Mouse (Mus musculus) macrophage (primary cell): ENCODE data around the gene Med14. TPM values are rescaled to one million over a fixed set of nuclear protein-coding genes. Genes with fewer than 3 reads are reported as not detected.

Experiments
- H3K27ac ChIP-seq: fragments of 350-480 bp; formaldehyde crosslinking; 2 replicates; pipeline ENCODE4 v1.9.0; 2021
- H3K36me3 ChIP-seq: fragments of 350-480 bp; formaldehyde crosslinking; 2 replicates; pipeline ENCODE4 v1.9.0; 2021; ENCODE audit errors: inconsistent target
- H3K4me3 ChIP-seq: fragments of 350-480 bp; formaldehyde crosslinking; 2 replicates; pipeline ENCODE4 v1.9.0; 2021; ENCODE audit errors: inconsistent target
- H3K79me2 ChIP-seq: fragments of 350-480 bp; formaldehyde crosslinking; 2 replicates; pipeline ENCODE4 v1.9.0; 2021; ENCODE audit errors: inconsistent target
- WGBS: methylation state at CpG from one replicate; pipeline ENCODE4 v1.1.7; 2026; ENCODE audit warnings: inconsistent platforms; ENCODE audit not compliant: missing documents; 5-methylcytosine and 5-hydroxymethylcytosine counted together
- polyA plus RNA-seq: library from polyadenylated mRNA; stranded (reverse); fragments of 250-400 nt; gene quantifications from 3 replicates; pipeline ENCODE4 v1.2.4, GENCODE M21; 2018; ENCODE audit warnings: inconsistent platforms
- total RNA-seq, 78 experiments: library from RNA; depleted of rRNA; stranded (reverse); fragments of 250-400 nt; gene quantifications; 1 replicate in 9 of 78; 2 replicates in 24 of 78; 3 replicates in 43 of 78; 4 replicates in 2 of 78; pipeline ENCODE4 v1.2.4; 2018; ENCODE audit warnings: inconsistent platforms in 56 of 78

The Med14 gene
- total RNA-seq (2018; cell fraction: chromatin; rRNA removed), result 10 to 100 TPM; 22.0 to 52.7 (median 41.9) TPM
- total RNA-seq (2018; cell fraction: cytosol; rRNA removed), result 10 to 100 TPM in 11 of 26 experiments, 1 to 10 TPM in 15; 7.4 to 13.4 (median 9.7) TPM
- 10 to 100 TPM; 12.0 to 41.4 (median 20.1) TPM for total RNA-seq (2018; cell fraction: nucleus; rRNA removed)
- polyA plus RNA-seq, result 8.5 to 9.5 TPM (median 8.9 TPM) in 3 replicates

DNA sequence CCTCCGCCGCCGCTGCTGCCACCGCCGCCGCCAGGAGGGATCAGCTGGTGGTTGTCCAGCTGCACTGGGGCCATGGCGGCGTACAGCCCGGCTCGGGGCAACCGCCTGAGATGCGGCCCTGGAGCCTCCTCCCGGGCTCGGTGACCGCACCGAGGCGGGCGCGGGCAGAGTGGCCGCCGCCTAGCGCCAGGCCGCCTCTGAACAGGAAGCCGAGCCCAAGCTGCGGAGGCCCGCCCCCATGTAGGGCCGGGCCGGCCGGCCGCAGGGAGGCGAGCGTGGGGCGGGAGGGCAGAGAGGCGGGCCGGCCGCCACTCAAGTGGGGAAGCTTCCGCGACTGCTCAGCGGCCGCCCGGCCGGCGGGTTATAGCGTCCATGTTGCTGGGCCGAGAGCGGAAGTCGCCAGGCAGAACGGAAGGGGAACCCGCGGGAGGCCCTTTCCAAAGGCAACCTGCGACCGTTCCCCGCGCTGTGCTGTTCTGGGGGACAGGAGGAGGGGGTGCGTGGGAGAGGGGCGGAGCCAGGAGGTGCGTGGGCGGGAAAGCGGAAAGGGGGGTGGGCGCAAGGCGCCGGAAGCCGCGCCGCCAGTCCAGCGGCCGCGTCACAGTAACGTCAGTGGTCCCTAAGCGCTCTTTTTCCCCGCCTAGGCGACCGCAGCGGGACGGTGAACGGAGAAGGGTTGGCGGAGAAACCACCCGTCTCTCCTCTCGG is at the start of gene Med14:
Med14 (minus strand) TSS at position 448 of the 708 bp plus-strand sequence.
- Histone ChIP-seq H3K36me3 (no peaks in the 10 kb centered on the region), H3K4me3 (peak within 1 kb of the TSS; percentile 54), H3K79me2 (peaks cover 41% of the 10 kb centered on the region), H3K27ac (peak within 1 kb of the TSS; percentile 48)
- 5% methylated on average over 46 of the region's 79 CpGs for WGBS

DNA sequence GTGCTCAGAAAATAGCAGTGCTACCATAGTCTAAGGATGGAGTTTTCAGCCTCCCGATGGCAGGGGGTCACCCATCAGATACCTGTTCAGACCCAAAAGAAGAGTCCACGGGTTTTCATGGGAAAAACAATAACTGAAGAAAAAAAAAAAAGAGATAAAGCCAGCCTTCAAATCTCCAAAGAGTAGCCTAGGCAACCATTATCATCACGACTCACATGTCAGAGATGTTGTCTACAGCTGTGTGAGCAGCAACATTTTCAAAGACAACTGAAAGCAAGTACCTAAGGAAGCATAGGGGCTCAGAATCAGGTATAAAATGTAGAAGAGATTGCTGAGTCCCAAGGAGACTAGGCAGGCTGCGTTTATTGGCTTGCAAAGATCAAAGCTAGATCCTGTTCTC is 38.7 kb upstream of the Med14 start:
- Histone ChIP-seq H3K4me3 (no peak overlapping the region), H3K36me3 (no peaks in the 10 kb centered on the region), H3K27ac (no peak overlapping the region), H3K79me2 (no peaks in the 10 kb centered on the region)
- WGBS, result 86% methylated on average over 4 of the region's 4 CpGs

DNA sequence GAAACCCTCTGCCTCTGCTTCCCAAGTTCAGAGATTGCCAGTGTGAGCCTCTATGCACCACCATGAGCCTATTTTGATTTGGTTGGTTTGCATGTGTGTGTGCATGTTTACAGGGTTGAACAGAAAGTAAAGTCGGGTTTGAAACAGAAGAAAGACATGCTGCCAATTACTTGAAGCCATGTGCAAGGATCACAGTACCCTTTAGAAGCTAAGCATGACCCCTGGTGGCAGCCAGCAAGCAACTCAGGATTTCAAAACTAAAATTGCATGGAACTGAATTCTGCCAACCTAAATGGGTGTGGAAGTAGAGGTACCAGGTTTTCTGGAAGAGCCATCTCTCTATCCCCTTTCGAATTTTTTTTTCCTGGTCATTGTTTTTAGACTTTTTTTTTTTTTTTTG is 33.0 kb upstream of the Med14 start:
- no peak overlapping the region for H3K4me3 ChIP-seq
- no peaks in the 10 kb centered on the region for H3K36me3 ChIP-seq
- 37% methylated on average over 2 of the region's 2 CpGs for WGBS
- H3K27ac ChIP-seq, result no peak overlapping the region
- H3K79me2 ChIP-seq, result no peaks in the 10 kb centered on the region

DNA sequence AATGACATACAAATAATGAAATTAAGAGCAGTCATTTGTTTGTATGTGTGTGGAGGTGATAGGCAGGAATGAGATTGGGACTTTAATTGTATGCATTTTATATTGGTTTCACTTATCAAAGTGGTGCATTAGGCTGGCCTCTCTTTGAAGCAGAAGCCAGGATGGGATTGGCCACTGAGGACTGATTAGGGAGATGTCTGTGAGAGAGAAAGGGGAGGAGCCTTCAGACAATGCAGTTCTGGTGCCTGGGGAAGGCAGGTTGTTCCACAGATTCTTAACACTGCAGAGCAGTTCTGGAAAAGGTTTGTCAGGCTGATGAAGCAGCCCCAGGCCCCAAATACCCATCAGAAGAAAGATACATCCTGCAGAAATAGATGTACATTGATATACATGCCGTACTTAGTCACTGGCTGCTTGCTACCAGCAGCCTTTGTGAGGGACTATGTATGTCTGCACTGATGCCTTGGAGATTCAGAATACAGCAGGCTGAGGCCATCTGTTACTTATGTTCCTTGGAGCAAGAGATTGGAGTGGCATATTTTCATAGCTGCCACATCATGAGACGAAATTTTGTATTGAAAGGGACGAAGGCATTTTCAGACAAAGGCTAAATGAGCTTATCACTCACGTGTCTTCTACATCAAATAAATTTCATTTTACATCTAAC is 29.9 kb upstream of the Med14 start:
- no peak overlapping the region for H3K27ac ChIP-seq
- H3K79me2 ChIP-seq, result no peaks in the 10 kb centered on the region
- no peak overlapping the region for H3K4me3 ChIP-seq
- WGBS, result 80% methylated on average over 4 of the region's 4 CpGs
- H3K36me3 ChIP-seq, result no peaks in the 10 kb centered on the region

DNA sequence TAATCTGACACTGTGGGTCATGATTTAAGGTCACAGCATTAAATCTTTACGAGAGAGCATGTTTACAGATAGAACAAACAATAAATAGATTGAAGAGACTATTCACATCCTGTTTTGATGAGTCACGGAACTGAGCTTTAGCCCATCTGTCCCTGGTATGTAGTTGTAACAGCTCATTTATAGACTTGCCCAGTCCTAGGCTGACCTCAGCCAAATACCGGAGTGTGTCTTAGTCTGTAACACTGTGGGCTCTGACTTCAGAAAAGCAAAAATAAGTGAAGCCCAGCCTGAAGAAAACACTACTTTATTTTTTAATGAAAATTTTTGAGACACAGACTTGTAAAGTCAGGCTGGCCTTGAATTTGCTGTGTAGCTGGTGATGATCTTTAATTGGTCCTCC is 11.4 kb upstream of the Med14 start:
- no peak overlapping the region for H3K4me3 ChIP-seq
- H3K27ac ChIP-seq, result no peak overlapping the region
- no peaks in the 10 kb centered on the region for H3K36me3 ChIP-seq
- H3K79me2 ChIP-seq, result no peaks in the 10 kb centered on the region
- 86% methylated on average over 3 of the region's 3 CpGs for WGBS

DNA sequence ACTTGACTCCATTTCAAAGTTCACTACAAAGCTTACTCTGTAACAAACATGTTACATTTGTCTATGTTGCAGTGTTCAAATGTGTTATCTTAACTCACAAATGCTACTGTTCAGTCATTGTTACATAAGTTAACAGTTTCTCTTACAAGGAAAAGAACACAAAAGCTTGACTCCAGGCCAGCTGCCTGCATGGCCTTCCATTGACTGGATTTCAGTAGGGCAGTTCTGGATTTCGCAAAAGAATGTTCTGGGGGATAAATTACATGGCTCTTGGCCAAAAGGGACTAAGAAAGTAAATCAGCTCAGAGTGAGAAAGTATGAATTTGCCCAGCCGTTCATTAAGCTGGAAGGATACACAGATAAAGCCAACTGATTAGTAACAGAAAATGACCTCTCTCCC is 9.7 kb upstream of the Med14 start:
- WGBS, result 100% methylated on average over 1 of the region's 2 CpGs
- Histone ChIP-seq H3K36me3 (no peaks in the 10 kb centered on the region), H3K27ac (no peak overlapping the region), H3K79me2 (no peaks in the 10 kb centered on the region), H3K4me3 (no peak overlapping the region)

DNA sequence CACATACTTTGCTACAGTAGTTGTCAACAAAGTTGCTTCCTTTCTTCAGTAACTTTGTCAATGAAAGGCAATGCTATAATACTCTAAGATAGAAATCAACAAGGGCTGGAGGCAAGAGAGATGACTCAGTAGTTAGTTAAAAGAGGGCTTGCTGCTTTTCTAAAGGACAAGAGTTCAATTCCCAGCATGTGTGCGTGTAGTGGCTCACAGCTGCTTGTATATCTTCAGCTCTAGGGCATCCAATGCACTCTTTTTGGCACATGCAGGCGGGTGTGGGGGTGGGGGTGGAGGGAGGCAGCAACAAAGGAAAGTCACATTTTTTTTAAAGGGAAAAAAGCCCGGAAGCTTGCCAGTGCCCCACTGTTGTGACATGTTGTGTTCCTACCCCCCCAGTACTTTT is 6.7 kb upstream of the Med14 start:
- H3K27ac ChIP-seq, result no peak overlapping the region
- 83% methylated on average over 3 of the region's 3 CpGs for WGBS
- H3K36me3 ChIP-seq, result no peaks in the 10 kb centered on the region
- H3K79me2 ChIP-seq, result no peaks in the 10 kb centered on the region
- no peak overlapping the region for H3K4me3 ChIP-seq

DNA sequence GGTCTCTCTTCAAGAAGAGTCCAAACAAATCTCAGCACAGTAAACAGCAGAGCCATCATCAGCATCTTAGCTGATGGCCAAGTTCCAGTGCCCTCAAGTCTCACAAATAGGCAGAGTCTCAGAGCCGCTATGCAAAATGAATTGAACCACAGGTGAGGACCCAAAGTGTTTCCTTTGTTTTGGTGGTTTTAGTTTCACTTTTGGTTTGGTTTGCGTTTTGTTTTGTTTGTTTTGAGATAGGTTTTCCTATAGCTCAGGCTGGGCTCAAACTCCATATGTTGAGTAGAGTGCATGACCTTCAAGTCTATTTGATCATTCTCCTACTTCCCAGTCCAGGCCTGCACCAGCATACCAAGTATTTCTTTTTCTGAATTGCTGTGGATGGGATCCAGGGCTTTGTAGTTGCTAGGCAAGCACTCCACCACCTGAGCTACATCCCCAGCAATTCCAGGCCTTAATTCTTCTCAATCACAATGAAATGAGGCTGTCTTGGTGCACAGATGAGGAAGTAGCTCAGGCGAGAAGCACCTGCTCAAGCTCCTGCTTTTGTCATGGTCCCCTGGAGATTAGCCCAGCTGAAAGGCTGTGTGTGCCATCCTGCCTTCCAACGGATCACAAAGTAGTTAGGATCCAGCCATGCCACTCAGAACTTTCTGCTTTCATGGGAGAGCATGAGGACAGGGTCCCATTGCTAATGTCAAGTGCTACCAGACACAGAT is 5.1 kb upstream of the Med14 start:
- H3K4me3 ChIP-seq, result no peak overlapping the region

DNA sequence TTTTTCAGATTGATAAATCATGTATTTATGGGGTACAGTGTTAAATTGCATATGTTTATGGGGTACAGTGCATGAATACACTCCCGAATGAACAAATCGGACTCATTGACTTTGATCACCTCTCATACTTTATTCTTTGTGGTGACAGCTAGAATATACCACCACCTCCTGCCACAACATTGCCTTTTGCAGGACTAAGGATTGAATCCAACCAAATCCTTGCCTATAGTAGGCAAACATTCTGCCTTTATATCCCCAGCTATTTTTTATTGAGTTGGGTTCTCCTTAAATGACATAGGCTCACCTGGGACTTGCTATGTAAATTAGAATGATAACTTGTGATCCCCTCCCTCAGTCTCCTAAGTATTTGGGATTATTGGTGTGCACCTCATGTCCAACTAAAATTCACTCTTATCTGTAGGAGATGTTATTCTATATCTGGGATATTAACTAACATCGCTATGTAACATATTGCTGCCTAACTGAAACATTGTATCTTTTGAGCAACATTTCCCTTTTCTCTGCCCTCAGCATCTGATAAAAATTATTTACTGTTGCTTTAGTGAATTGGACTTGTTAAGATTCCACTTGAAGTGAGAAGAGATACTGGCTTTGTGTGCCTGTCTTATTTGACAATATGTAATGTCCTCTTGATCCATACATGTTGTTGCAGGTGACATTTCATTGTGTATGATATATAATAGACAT is 1.4 kb upstream of the Med14 start:
- Histone ChIP-seq H3K36me3 (no peaks in the 10 kb centered on the region), H3K4me3 (peak overlapping the region; percentile 44), H3K27ac (no peak overlapping the region), H3K79me2 (peaks cover 26% of the 10 kb centered on the region)
- 63% methylated on average over 3 of the region's 3 CpGs for WGBS

More for the DNA sequence above, 5.1 kb upstream of the Med14 start:
- Histone ChIP-seq H3K36me3 (no peaks in the 10 kb centered on the region), H3K79me2 (no peaks in the 10 kb centered on the region), H3K27ac (no peak overlapping the region)
- WGBS, result 49% methylated on average over 4 of the region's 4 CpGs

DNA sequence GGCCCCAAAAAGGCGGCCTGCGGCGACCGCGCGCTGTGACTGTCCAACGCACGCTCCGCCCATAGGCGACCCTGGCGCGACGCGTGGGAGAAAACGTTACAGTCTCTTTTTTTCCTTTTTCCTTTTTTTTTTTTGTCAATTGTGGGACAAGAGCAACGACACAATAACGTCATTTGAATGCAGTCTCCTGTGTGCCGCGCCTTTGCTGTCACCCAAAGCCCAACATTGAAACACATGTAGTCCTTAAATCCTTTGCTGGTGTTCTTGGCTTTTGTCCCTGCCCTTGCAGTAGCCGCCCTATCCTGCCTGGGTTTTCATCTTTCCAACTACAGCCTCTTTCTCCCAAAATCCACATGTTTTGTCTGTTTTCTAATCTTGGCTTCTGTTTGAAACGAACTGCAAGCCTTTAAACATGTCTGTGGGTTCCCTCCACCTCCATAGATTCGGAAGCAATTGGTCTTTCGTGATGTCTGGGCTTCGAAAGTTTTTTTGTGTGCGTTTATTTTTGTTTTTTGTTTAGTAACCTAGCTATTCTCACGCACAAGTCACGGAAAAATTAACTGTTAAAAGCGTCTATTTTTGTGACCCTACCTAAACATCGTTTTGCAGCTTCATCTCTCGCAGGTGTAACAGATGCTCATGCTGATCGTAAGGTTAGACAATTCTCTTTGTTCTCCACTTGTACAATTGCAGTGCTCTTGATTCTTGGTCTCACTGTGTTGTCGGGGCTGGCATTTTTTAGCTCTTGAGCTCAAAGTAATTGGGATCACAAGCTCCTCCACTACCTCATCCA is 657 bp upstream of the Med14 start:
- 15% methylated on average over 31 of the region's 32 CpGs for WGBS
- Histone ChIP-seq H3K79me2 (peaks cover 34% of the 10 kb centered on the region), H3K36me3 (no peaks in the 10 kb centered on the region), H3K4me3 (peak overlapping the region; percentile 44), H3K27ac (peak overlapping the region; percentile 48)

DNA sequence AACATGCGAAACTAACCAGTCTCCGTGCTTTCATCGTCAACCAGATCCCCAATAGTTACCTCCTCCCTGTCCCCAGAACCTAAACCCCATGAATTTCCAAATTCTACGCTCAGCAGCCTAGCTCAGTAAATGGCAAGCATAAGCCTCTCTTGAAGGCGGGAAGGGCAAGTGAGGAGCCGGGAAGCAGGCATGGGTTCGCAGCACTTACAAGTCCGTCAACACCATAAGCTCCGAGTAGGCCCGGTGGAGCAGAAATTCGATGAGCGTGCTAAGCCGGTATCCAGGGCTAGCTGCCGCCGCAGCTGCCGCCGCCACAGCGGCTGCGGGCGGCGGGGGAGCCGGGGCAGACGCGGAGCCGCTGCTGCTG is 631 bp downstream of the Med14 start:
- peak overlapping the region; percentile 37 for H3K27ac ChIP-seq
- WGBS, result 11% methylated on average over 13 of the region's 25 CpGs

DNA sequence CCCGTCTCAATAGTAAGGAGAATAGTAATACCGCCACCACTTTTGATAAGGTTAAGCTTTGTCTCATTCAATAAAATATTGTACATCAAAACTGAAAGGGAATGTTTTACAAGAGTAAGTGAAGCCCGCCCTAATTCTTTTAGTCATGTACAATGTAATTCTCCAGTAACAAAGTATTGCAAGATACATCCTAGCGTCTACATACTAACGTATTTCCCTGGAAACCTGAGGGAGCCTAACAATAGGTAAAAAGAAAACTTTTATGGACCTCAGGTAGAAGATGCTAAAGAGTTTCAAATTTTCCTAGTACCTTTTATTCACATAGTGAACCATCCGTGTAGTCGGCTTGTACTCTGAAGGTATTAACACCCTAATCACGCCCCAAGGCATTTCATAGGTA is 1.4 kb downstream of the Med14 start:
- H3K27ac ChIP-seq, result no peak overlapping the region
- peak overlapping the region; percentile 54 for H3K4me3 ChIP-seq
- no peaks in the 10 kb centered on the region for H3K36me3 ChIP-seq
- H3K79me2 ChIP-seq, result peaks cover 54% of the 10 kb centered on the region
- WGBS, result 19% methylated on average over 8 of the region's 8 CpGs

More for the DNA sequence above, 631 bp downstream of the Med14 start:
- H3K79me2 ChIP-seq, result peaks cover 46% of the 10 kb centered on the region
- H3K36me3 ChIP-seq, result no peaks in the 10 kb centered on the region
- peak overlapping the region; percentile 54 for H3K4me3 ChIP-seq

DNA sequence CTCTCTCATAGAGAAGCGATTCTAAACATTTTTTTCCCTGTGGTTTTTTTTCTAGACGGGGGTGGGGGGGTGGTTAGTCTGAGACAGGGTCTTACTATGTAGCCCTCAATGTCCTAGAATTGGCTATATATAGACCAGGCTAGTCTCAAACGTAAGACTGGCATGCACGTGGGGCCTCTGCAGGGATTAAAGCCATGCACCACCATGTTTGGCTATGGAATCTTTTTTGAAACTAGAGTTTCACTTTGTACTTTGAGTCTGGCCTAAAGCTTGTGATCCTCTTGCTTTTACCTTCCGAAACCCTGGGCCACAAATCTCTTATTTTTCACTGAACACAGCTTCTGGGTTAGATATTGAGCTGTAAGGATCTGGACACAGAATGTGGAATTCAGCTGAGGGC is 2.2 kb downstream of the Med14 start:
- peaks cover 61% of the 10 kb centered on the region for H3K79me2 ChIP-seq
- no peak overlapping the region for H3K4me3 ChIP-seq
- no peak overlapping the region for H3K27ac ChIP-seq
- WGBS, result 27% methylated on average over 5 of the region's 5 CpGs
- H3K36me3 ChIP-seq, result no peaks in the 10 kb centered on the region

DNA sequence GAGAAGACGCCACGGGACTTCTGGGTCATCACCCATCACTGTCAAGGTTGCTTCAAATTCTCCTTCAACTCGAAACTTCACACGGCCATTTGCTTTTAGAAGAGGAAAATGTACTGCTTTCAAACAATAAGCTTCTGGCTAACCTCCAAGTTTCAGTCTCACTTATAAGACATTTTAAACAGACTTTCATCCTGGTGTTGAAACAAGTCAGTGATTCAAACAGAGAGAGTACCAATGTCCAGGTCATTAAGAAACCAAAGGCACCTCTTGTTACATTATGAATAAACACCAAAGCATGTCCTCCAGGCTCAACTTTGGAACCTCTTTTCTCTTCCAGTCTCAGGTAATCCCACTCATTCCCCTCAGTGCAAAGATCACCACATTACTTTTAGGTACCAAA is 14.0 kb downstream of the Med14 start:
- Histone ChIP-seq H3K27ac (no peak overlapping the region), H3K79me2 (no peaks in the 10 kb centered on the region)
- WGBS, result 98% methylated on average over 4 of the region's 4 CpGs

More for the DNA sequence above, 14.0 kb downstream of the Med14 start:
- H3K4me3 ChIP-seq, result no peak overlapping the region
- no peaks in the 10 kb centered on the region for H3K36me3 ChIP-seq
